Mouse (Mus musculus) lung, embryonic 14.5 days (tissue): Measurements from ENCODE around the gene Rhbdl3. TPM values are rescaled to one million over a fixed set of nuclear protein-coding genes. Genes with fewer than 3 reads are reported as not detected.

Experiments used
- ATAC-seq: fragments of 200-750 bp; cut with Nextera tagmentation; 2 replicates; pipeline ENCODE4 v1.8.0; 2017; ENCODE audit warnings: mild to moderate bottlenecking, moderate TSS enrichment, moderate library complexity; ENCODE audit not compliant: insufficient read depth
- DNase-seq: peaks from one replicate; pipeline ENCODE4 v3.0.0-alpha.2; 2015
- H3K27ac ChIP-seq: fragments of 300-500 bp; sonication (generic); 2 replicates; pipeline ENCODE4 v1.5.1; 2014; ENCODE audit warnings: low read depth, mild to moderate bottlenecking, moderate library complexity
- H3K27me3 ChIP-seq: fragments of 300-500 bp; sonication (generic); 2 replicates; pipeline ENCODE4 v1.6.1; 2014; ENCODE audit warnings: low read length, control low read depth; ENCODE audit not compliant: insufficient read depth
- H3K36me3 ChIP-seq: fragments of 300-500 bp; sonication (generic); 2 replicates; pipeline ENCODE4 v1.6.1; 2014; ENCODE audit warnings: control low read depth; ENCODE audit not compliant: insufficient read depth
- H3K4me1 ChIP-seq: fragments of 300-500 bp; sonication (generic); 2 replicates; pipeline ENCODE4 v1.6.1; 2014; ENCODE audit warnings: antibody characterized with exemption, control low read depth; ENCODE audit not compliant: insufficient read depth
- H3K4me2 ChIP-seq: fragments of 300-500 bp; sonication (generic); 2 replicates; pipeline ENCODE4 v1.6.1; 2014; ENCODE audit warnings: mild to moderate bottlenecking
- H3K4me3 ChIP-seq: fragments of 300-500 bp; sonication (generic); 2 replicates; pipeline ENCODE4 v1.5.1; 2014; ENCODE audit warnings: low read depth, low read length
- H3K9ac ChIP-seq: fragments of 300-500 bp; sonication (generic); 2 replicates; pipeline ENCODE4 v1.6.1; 2014
- H3K9me3 ChIP-seq: fragments of 300-500 bp; sonication (generic); 2 replicates; pipeline ENCODE4 v1.6.1; 2016; ENCODE audit warnings: low read depth, low read length, control low read depth
- CTCF ChIP-seq: IDR thresholded peaks from 2 replicates; pipeline ENCODE4 v1.5.1; 2016; ENCODE audit warnings: antibody characterized with exemption, low read depth
- WGBS: fragments of 180-500 bp; shearing (Covaris S2); extraction: QIAGEN DNeasy Blood & Tissue Kit; methylation state at CpG from one replicate; pipeline ENCODE4 v1.1.7; 2014; 5-methylcytosine and 5-hydroxymethylcytosine counted together
- polyA plus RNA-seq: library from polyadenylated mRNA; unstranded; fragments of >200 nt; fragmentation: Nextera tagmentation; extraction: Ambion mirVana; gene quantifications from 2 replicates; pipeline ENCODE4 v1.2.1, GENCODE M21; 2014

Rhbdl3 gene
- polyA plus RNA-seq, 1 experiment from 2014 or later, result 1.5 TPM

DNA sequence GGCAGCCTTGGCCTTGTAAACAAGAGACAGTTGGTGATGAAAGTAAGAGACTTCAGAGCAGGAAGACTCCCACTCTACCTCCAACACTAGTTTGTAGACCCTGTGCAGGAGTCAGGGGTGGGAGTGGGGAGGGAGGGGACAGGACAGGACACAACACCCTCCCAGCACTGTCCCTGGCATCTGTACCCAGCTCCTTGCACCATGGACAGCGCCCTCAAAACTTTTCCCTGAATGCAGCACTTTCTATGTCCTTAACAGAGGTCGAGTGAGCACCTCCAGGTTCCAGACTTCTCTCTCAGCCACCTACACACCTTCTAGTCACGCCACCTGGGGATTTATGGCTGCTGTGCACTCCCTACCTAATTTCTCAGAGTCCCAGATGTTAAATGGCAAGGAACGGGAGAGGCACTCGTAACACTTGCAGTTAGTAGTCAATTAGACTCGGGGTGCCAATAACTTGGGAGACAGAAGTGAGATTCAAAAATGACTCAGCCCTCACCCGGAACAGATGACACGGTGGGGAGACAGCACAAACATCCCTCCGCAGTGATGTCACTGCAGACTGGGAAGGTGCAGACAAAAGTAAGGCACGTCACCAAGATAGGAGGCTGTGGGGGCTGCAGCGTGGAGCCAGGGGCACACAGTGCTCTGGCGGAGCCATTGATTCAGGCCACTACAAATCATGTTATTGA, 32.1 kb downstream of the Rhbdl3 start:
- no peak overlapping the region for H3K4me3 ChIP-seq
- no peak for ATAC-seq
- 60% methylated on average over 12 of the region's 12 CpGs for WGBS
- H3K27ac ChIP-seq, result no peak overlapping the region
- H3K4me1 ChIP-seq, result no peaks in the 10 kb centered on the region
- no peaks in the 10 kb centered on the region for H3K9me3 ChIP-seq
- peak; percentile 16 for DNase-seq
- no peak for TF ChIP-seq CTCF
- no peak overlapping the region for H3K9ac ChIP-seq
- H3K4me2 ChIP-seq, result no peak overlapping the region
- no peaks in the 10 kb centered on the region for H3K27me3 ChIP-seq
- no peaks in the 10 kb centered on the region for H3K36me3 ChIP-seq

GRCm38 (mm10) chr11:80335609-80336350, 35.1 kb downstream of the Rhbdl3 start:
- Histone ChIP-seq H3K27ac (no peak overlapping the region), H3K36me3 (no peaks in the 10 kb centered on the region), H3K9me3 (no peaks in the 10 kb centered on the region), H3K9ac (no peak overlapping the region), H3K4me3 (no peak overlapping the region), H3K4me2 (no peak overlapping the region), H3K27me3 (no peaks in the 10 kb centered on the region), H3K4me1 (no peaks in the 10 kb centered on the region)
- ATAC-seq (no peak), DNase-seq (no peak)
- WGBS, result 4% methylated on average over 7 of the region's 7 CpGs
- TF ChIP-seq CTCF, result no peak

- Histone ChIP-seq H3K36me3 (no peaks in the 10 kb centered on the region), H3K27ac (no peak overlapping the region), H3K4me3 (no peak overlapping the region), H3K9ac (no peak overlapping the region), H3K27me3 (no peaks in the 10 kb centered on the region), H3K9me3 (no peaks in the 10 kb centered on the region), H3K4me2 (no peak overlapping the region), H3K4me1 (no peaks in the 10 kb centered on the region)
- ATAC-seq, result no peak
- 16% methylated on average over 6 of the region's 6 CpGs for WGBS
- TF ChIP-seq CTCF, result no peak
- no peak for DNase-seq
These were observed 35.6 kb downstream of the Rhbdl3 start for GRCm38 (mm10) chr11:80336351-80336730.

GRCm38 (mm10) chr11:80342482-80342881, 41.8 kb downstream of the Rhbdl3 start:
- no peak overlapping the region for H3K4me2 ChIP-seq
- no peak for ATAC-seq
- no peak overlapping the region for H3K27ac ChIP-seq
- H3K36me3 ChIP-seq, result no peaks in the 10 kb centered on the region
- WGBS, result 10% methylated on average over 2 of the region's 2 CpGs
- TF ChIP-seq CTCF, result no peak
- no peaks in the 10 kb centered on the region for H3K9me3 ChIP-seq
- H3K9ac ChIP-seq, result no peak overlapping the region
- H3K27me3 ChIP-seq, result no peaks in the 10 kb centered on the region
- no peak for DNase-seq
- no peaks in the 10 kb centered on the region for H3K4me1 ChIP-seq
- H3K4me3 ChIP-seq, result no peak overlapping the region

DNA sequence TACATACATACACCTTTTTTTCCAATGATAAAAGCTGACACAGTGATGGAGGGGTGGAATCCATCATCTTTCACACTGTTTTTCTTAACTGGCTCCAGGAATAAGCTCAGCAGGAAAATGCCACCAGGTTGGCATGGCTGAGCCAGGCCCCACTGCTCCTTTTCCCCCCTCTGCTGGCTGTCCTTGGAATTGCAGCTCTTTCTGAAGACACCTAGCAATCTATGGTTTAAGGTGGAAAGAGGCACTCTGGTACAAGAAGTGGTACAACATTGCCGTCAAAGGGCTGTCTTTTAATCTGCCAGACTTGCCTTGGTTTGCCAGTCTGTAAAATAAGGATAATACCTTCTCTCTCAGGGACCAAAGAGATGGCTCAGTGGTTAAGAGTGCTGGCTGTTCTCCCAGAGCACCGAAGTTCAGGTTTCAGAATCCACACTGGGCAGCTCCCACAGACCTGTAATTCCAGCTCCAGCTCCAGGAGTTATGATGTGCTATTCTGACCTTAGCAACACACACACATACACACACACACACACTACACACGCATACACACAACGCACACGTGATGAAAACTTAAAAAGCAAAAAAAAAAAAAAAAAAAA, 51.2 kb downstream of the Rhbdl3 start:
- no peak overlapping the region for H3K4me2 ChIP-seq
- no peak overlapping the region for H3K4me3 ChIP-seq
- H3K9me3 ChIP-seq, result no peaks in the 10 kb centered on the region
- peak; percentile 91 for DNase-seq
- H3K36me3 ChIP-seq, result no peaks in the 10 kb centered on the region
- peak; percentile 96 for TF ChIP-seq CTCF
- no peaks in the 10 kb centered on the region for H3K4me1 ChIP-seq
- no peak for ATAC-seq
- no peak overlapping the region for H3K9ac ChIP-seq
- 66% methylated on average over 5 of the region's 5 CpGs for WGBS
- H3K27me3 ChIP-seq, result no peaks in the 10 kb centered on the region
- H3K27ac ChIP-seq, result no peak overlapping the region

DNA sequence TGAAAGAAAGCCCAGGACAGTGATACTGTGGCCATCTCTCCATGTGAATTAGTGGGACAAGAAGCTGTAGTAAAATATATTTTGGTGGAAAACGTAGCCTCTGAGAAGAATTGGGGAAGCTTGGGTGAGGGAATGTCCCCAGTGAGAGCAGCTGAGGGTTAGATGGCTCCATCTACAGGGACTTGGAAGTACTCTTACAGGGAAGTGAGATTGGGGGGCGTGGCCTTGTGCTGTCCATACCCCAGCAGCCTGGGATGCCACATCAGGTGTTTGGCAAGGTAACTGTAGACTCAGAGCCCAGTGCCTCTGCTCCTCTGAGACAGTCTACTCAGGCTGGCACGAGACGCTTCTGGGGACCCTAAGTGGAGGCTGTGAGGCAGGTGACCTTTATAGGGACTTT, 54.1 kb downstream of the Rhbdl3 start:
- Histone ChIP-seq H3K4me2 (no peak overlapping the region), H3K4me3 (no peak overlapping the region), H3K27ac (no peak overlapping the region), H3K36me3 (no peaks in the 10 kb centered on the region), H3K9me3 (no peaks in the 10 kb centered on the region), H3K27me3 (no peaks in the 10 kb centered on the region), H3K4me1 (no peaks in the 10 kb centered on the region), H3K9ac (no peak overlapping the region)
- TF ChIP-seq CTCF, result no peak
- DNase-seq (peak; percentile 33), ATAC-seq (no peak)
- 39% methylated on average over 4 of the region's 4 CpGs for WGBS

DNA sequence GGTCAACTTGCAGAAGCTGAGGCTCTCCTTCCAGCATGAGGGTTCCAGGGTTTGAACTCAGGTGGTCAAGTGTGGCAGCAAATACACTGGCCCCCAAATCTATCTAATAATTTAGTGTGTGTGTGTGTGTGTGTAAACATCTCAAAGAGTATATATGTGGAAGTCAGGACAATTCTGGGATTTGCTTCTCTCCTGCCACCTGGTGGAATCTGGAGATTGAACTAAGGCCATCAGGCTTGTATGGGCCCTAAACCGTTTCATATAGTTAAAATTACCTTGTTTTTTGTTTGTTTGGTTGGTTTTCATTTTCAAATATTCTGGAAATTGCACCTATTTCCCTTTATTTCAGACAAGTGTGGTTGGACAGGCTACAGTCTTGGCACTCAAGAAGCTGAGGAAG, 68.2 kb downstream of the Rhbdl3 start:
- Histone ChIP-seq H3K9me3 (no peaks in the 10 kb centered on the region), H3K27ac (no peak overlapping the region), H3K9ac (no peak overlapping the region), H3K27me3 (no peaks in the 10 kb centered on the region), H3K4me3 (no peak overlapping the region), H3K4me2 (no peak overlapping the region), H3K36me3 (peaks cover 63% of the 10 kb centered on the region), H3K4me1 (no peaks in the 10 kb centered on the region)
- DNase-seq (no peak), ATAC-seq (no peak)
- whole genome bisulfite sequencing, result 85% methylated on average over 1 of the region's 1 CpGs
- no peak for TF ChIP-seq CTCF
